Mouse (Mus musculus): ENCODE measurements around the gene Adprhl2. TPM values are rescaled to one million over a fixed set of nuclear protein-coding genes. Genes with fewer than 3 reads are reported as not detected.

Gene Adprhl2
- polyA plus RNA-seq, 1 experiment from 2014 or later = 25.1 TPM

DNA sequence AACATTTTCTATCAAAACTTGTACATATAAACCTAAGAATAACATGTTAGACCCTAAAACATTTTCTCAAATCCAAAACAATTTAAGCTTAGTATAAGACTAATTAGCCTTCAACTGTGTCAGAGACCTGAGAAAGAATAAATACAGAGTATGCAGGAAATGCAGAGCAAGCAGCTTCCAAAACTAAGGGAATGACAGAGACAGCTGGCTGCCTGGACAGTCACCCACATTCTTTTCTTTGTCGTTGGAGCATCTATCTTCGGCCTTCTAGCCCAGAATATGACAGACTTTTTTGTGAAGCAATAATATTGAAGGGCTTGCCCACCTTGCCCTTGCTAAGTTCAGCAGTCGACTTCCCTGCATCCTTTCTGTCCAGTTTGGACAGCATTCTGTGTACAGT, 52.2 kb downstream of the Adprhl2 start:
- 67% methylated on average over 3 of the region's 3 CpGs for WGBS
- peaks cover 24% of the 10 kb centered on the region for H3K36me3 ChIP-seq (ENCODE audit: control insufficient read depth, insufficient read depth, low read length)
- no peaks in the 10 kb centered on the region for H3K27me3 ChIP-seq (ENCODE audit: control insufficient read depth, insufficient read depth, low read length)
- H3K9me3 ChIP-seq (ENCODE audit: control insufficient read depth, low read length) = no peaks in the 10 kb centered on the region
- H3K4me3 ChIP-seq (ENCODE audit: control insufficient read depth in 1 of 2, insufficient read depth in 1 of 2, low read depth in 1 of 2, low read length in 2 of 2) = no peak overlapping the region
- H3K9ac ChIP-seq (ENCODE audit: low read length) = no peak overlapping the region
- ATAC-seq (ENCODE audit: insufficient number of reproducible peaks, insufficient read depth, low FRiP score, low read depth) = no peak
- no peaks in the 10 kb centered on the region for H3K4me1 ChIP-seq (ENCODE audit: control insufficient read depth in 2 of 2, insufficient read depth in 2 of 2, low read length in 2 of 2)
- no peak overlapping the region for H3K4me2 ChIP-seq (ENCODE audit: low read length)
- H3K27ac ChIP-seq (replicated peaks in 1 of 2; ENCODE audit: control insufficient read depth in 1 of 2, insufficient read depth in 1 of 2, low read depth in 2 of 2, low read length in 2 of 2) = no peak overlapping the region

Other genes starting within 250 kb of the Adprhl2 start
- gene Lsm10, start 225.1 kb downstream of the Adprhl2 start, polyA plus RNA-seq (2014; fragmentation: Nextera tagmentation; extraction: Ambion mirVana) = 45.4 and 49.1 TPM in 2 replicates
- 13.1 and 17.8 TPM in 2 replicates for gene Stk40, start 217.7 kb downstream of the Adprhl2 start, polyA plus RNA-seq (2014; fragmentation: Nextera tagmentation; extraction: Ambion mirVana)
- gene Eva1b, start 174.0 kb downstream of the Adprhl2 start, polyA plus RNA-seq (2014; fragmentation: Nextera tagmentation; extraction: Ambion mirVana) = 31.8 and 33.9 TPM in 2 replicates
- 2.5 and 2.7 TPM in 2 replicates for gene Sh3d21, start 158.2 kb downstream of the Adprhl2 start, polyA plus RNA-seq (2014; fragmentation: Nextera tagmentation; extraction: Ambion mirVana)
- 132 and 148 TPM in 2 replicates for gene Thrap3, start 118.9 kb downstream of the Adprhl2 start, polyA plus RNA-seq (2014; fragmentation: Nextera tagmentation; extraction: Ambion mirVana)
- 41.8 and 46.8 TPM in 2 replicates for gene Map7d1, start 65.4 kb downstream of the Adprhl2 start, polyA plus RNA-seq (2014; fragmentation: Nextera tagmentation; extraction: Ambion mirVana)
- 17.8 and 30.5 TPM in 2 replicates for gene Trappc3, start 59.4 kb downstream of the Adprhl2 start, polyA plus RNA-seq (2014; fragmentation: Nextera tagmentation; extraction: Ambion mirVana)
- gene Col8a2, start 34.9 kb downstream of the Adprhl2 start, polyA plus RNA-seq (2014; fragmentation: Nextera tagmentation; extraction: Ambion mirVana) = 3.8 and 4.8 TPM in 2 replicates
- gene Tekt2, start 4.0 kb upstream of the Adprhl2 start, polyA plus RNA-seq (2014; fragmentation: Nextera tagmentation; extraction: Ambion mirVana) = 0.89 and 0.96 TPM in 2 replicates
- 11.1 and 12.0 TPM in 2 replicates for gene Ago3, start 107.9 kb upstream of the Adprhl2 start, polyA plus RNA-seq (2014; fragmentation: Nextera tagmentation; extraction: Ambion mirVana)
- gene Ago1, start 146.9 kb upstream of the Adprhl2 start, polyA plus RNA-seq (2014; fragmentation: Nextera tagmentation; extraction: Ambion mirVana) = 4.2 and 4.8 TPM in 2 replicates
- gene Ago4, start 211.8 kb upstream of the Adprhl2 start, polyA plus RNA-seq (2014; fragmentation: Nextera tagmentation; extraction: Ambion mirVana) = 1.6 TPM in 2 replicates
- 21.2 and 22.3 TPM in 2 replicates for gene Clspn, start 235.2 kb upstream of the Adprhl2 start, polyA plus RNA-seq (2014; fragmentation: Nextera tagmentation; extraction: Ambion mirVana)

Data from heart, embryonic 14.5 days (tissue).